Mouse (Mus musculus): ENCODE measurements around the gene Zfp36l2.

Gene Zfp36l2

GRCm38 (mm10) chr17:84185011-84185411 lies 2.7 kb downstream of the Zfp36l2 start:
- TF ChIP-seq GATA4 (IDR thresholded peaks at IDR 0.05; ENCODE audit: insufficient replicate concordance, low read length), result no peak

GRCm38 (mm10) chr17:84183291-84183781 lies 4.4 kb downstream of the Zfp36l2 start:
- TF ChIP-seq GATA4 (IDR thresholded peaks at IDR 0.05; ENCODE audit: insufficient replicate concordance, low read length), result peak; percentile 52; the same call in 1 of the 2 replicates

GRCm38 (mm10) chr17:84182311-84183271 lies 5.2 kb downstream of the Zfp36l2 start:
- TF ChIP-seq GATA4 (IDR thresholded peaks at IDR 0.05; ENCODE audit: insufficient replicate concordance, low read length), result no peak

GRCm38 (mm10) chr17:84181502-84182310 lies 6.0 kb downstream of the Zfp36l2 start:
- TF ChIP-seq GATA4 (IDR thresholded peaks at IDR 0.05; ENCODE audit: insufficient replicate concordance, low read length), result no peak

GRCm38 (mm10) chr17:84180715-84181501 lies 6.8 kb downstream of the Zfp36l2 start:
- no peak for TF ChIP-seq GATA4 (IDR thresholded peaks at IDR 0.05; ENCODE audit: insufficient replicate concordance, low read length)

GRCm38 (mm10) chr17:84179973-84180365 lies 7.8 kb downstream of the Zfp36l2 start:
- TF ChIP-seq GATA4 (IDR thresholded peaks at IDR 0.05; ENCODE audit: insufficient replicate concordance, low read length), result no peak

GRCm38 (mm10) chr17:84179026-84179972 lies 8.4 kb downstream of the Zfp36l2 start:
- no peak for TF ChIP-seq GATA4 (IDR thresholded peaks at IDR 0.05; ENCODE audit: insufficient replicate concordance, low read length)

GRCm38 (mm10) chr17:84177481-84177880 lies 10.3 kb downstream of the Zfp36l2 start:
- TF ChIP-seq GATA4 (IDR thresholded peaks at IDR 0.05; ENCODE audit: insufficient replicate concordance, low read length), result no peak

GRCm38 (mm10) chr17:84176446-84176845 lies 11.3 kb downstream of the Zfp36l2 start:
- no peak for TF ChIP-seq GATA4 (IDR thresholded peaks at IDR 0.05; ENCODE audit: insufficient replicate concordance, low read length)

- TF ChIP-seq GATA4 (IDR thresholded peaks at IDR 0.05; ENCODE audit: insufficient replicate concordance, low read length), result no peak
These were observed 12.6 kb downstream of the Zfp36l2 start for GRCm38 (mm10) chr17:84175196-84175595.

GRCm38 (mm10) chr17:84167377-84167776 lies 20.4 kb downstream of the Zfp36l2 start:
- TF ChIP-seq GATA4 (IDR thresholded peaks at IDR 0.05; ENCODE audit: insufficient replicate concordance, low read length), result no peak

- no peak for TF ChIP-seq GATA4 (IDR thresholded peaks at IDR 0.05; ENCODE audit: insufficient replicate concordance, low read length)
These were observed 21.4 kb downstream of the Zfp36l2 start for GRCm38 (mm10) chr17:84166135-84166860.

GRCm38 (mm10) chr17:84165735-84166134 lies 22.0 kb downstream of the Zfp36l2 start:
- no peak for TF ChIP-seq GATA4 (IDR thresholded peaks at IDR 0.05; ENCODE audit: insufficient replicate concordance, low read length)

All from liver, adult (tissue).